Mouse (Mus musculus): ENCODE data around the gene Rbfox1. TPM values are rescaled to one million over a fixed set of nuclear protein-coding genes. Genes with fewer than 3 reads are reported as not detected.

Rbfox1 gene
- polyA plus RNA-seq, 1 experiment from 2014 or later: 3.1 TPM

DNA sequence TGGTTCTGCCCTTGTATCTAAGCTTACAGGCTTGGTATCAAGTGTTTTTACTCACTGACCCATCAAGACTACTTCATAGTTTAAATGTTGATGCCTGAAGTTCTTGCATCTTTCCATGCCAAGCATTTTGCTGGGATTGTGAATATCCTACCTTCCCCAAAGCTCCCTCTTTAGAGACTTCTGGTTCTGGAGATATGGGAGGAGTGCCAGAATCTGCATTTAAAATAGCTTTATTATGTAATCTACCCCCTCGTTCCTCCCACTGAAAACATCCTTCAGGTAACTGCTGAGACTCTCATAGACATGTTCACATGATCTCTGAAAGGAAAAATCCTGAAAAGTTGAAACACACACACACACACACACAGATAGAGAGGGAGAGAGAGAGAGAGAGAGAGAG is 1247.3 kb downstream of the Rbfox1 start:
- no peaks in the 10 kb centered on the region for H3K36me3 ChIP-seq (ENCODE audit: control insufficient read depth, insufficient read depth, low read length)
- H3K27ac ChIP-seq (ENCODE audit: low read depth, low read length): no peak overlapping the region
- ATAC-seq (replicated peaks; ENCODE audit: insufficient number of reproducible peaks, low FRiP score, low TSS enrichment): no peak
- H3K4me1 ChIP-seq (ENCODE audit: control insufficient read depth, insufficient read depth, low read length): no peaks in the 10 kb centered on the region
- H3K9ac ChIP-seq (ENCODE audit: low read depth, low read length): no peak overlapping the region
- H3K9me3 ChIP-seq (replicated peaks; ENCODE audit: control insufficient read depth, low read length): no peaks in the 10 kb centered on the region
- H3K4me2 ChIP-seq: no peak overlapping the region
- H3K4me3 ChIP-seq (ENCODE audit: low read depth, low read length): no peak overlapping the region
- 53% methylated on average over 1 of the region's 1 CpGs for WGBS (ENCODE audit: insufficient replicate concordance)
- no peaks in the 10 kb centered on the region for H3K27me3 ChIP-seq (ENCODE audit: control insufficient read depth, insufficient read depth, low read length)

DNA sequence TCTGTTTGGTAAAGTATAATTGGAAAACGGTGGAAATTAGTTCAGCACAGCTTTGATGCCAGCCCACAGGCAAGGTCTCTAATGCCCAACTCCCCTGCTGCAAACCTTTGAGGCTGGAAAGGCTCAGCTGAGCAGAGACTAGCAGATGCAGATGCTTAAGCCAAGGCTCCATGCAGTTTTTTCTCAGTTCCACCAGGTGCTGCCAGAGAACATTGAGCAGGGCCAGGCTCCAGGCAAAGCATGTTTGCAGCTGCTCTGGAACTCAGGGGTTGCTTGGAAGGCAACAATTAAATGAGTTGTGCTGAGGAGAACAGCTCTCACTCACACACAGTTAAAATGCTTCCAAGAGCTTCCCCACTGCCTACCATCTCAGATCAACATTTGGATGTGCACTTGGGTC is 1251.8 kb downstream of the Rbfox1 start:
- Histone ChIP-seq H3K9me3 (replicated peaks; ENCODE audit: control insufficient read depth, low read length) (no peaks in the 10 kb centered on the region), H3K4me3 (ENCODE audit: low read depth, low read length) (no peak overlapping the region), H3K27ac (ENCODE audit: low read depth, low read length) (no peak overlapping the region), H3K36me3 (ENCODE audit: control insufficient read depth, insufficient read depth, low read length) (no peaks in the 10 kb centered on the region), H3K4me1 (ENCODE audit: control insufficient read depth, insufficient read depth, low read length) (peaks cover 9% of the 10 kb centered on the region), H3K9ac (ENCODE audit: low read depth, low read length) (no peak overlapping the region), H3K4me2 (no peak overlapping the region), H3K27me3 (ENCODE audit: control insufficient read depth, insufficient read depth, low read length) (no peaks in the 10 kb centered on the region)
- 53% methylated on average over 1 of the region's 1 CpGs for WGBS (ENCODE audit: insufficient replicate concordance)
- ATAC-seq (replicated peaks; ENCODE audit: insufficient number of reproducible peaks, low FRiP score, low TSS enrichment): no peak

GRCm38 (mm10) chr16:7139480-7139879 is 1254.3 kb downstream of the Rbfox1 start:
- H3K4me2 ChIP-seq: no peak overlapping the region
- no peak for ATAC-seq (replicated peaks; ENCODE audit: insufficient number of reproducible peaks, low FRiP score, low TSS enrichment)
- H3K9ac ChIP-seq (ENCODE audit: low read depth, low read length): no peak overlapping the region
- peaks cover 9% of the 10 kb centered on the region for H3K4me1 ChIP-seq (ENCODE audit: control insufficient read depth, insufficient read depth, low read length)
- no peaks in the 10 kb centered on the region for H3K9me3 ChIP-seq (replicated peaks; ENCODE audit: control insufficient read depth, low read length)
- H3K27me3 ChIP-seq (ENCODE audit: control insufficient read depth, insufficient read depth, low read length): peaks cover 5% of the 10 kb centered on the region; the same call in 1 of the 2 replicates
- no peak overlapping the region for H3K27ac ChIP-seq (ENCODE audit: low read depth, low read length)
- no peak overlapping the region for H3K4me3 ChIP-seq (ENCODE audit: low read depth, low read length)
- 81% methylated on average over 2 of the region's 2 CpGs for WGBS (ENCODE audit: insufficient replicate concordance)
- no peaks in the 10 kb centered on the region for H3K36me3 ChIP-seq (ENCODE audit: control insufficient read depth, insufficient read depth, low read length)

- H3K27ac ChIP-seq (ENCODE audit: low read depth, low read length): 0 out of 2 replicates have a peak overlapping the region, but pooled peaks have one; percentile 41
- ATAC-seq (replicated peaks; ENCODE audit: insufficient number of reproducible peaks, low FRiP score, low TSS enrichment): 0 out of 2 replicates have a peak, but pooled peaks have one; percentile 52
- no peaks in the 10 kb centered on the region for H3K36me3 ChIP-seq (ENCODE audit: control insufficient read depth, insufficient read depth, low read length)
- no peak overlapping the region for H3K9ac ChIP-seq (ENCODE audit: low read depth, low read length)
- H3K9me3 ChIP-seq (replicated peaks; ENCODE audit: control insufficient read depth, low read length): no peaks in the 10 kb centered on the region
- peak overlapping the region; percentile 40; the same call in 1 of the 2 replicates for H3K4me2 ChIP-seq
- H3K4me1 ChIP-seq (ENCODE audit: control insufficient read depth, insufficient read depth, low read length): peaks cover 9% of the 10 kb centered on the region
- WGBS (ENCODE audit: insufficient replicate concordance): 23% methylated on average over 8 of the region's 8 CpGs
- no peak overlapping the region for H3K4me3 ChIP-seq (ENCODE audit: low read depth, low read length)
- H3K27me3 ChIP-seq (ENCODE audit: control insufficient read depth, insufficient read depth, low read length): peaks cover 7% of the 10 kb centered on the region; the same call in 1 of the 2 replicates
Observed at GRCm38 (mm10) chr16:7140909-7141308, 1255.8 kb downstream of the Rbfox1 start.

- ATAC-seq (replicated peaks; ENCODE audit: insufficient number of reproducible peaks, low FRiP score, low TSS enrichment): no peak
- Histone ChIP-seq H3K9me3 (replicated peaks; ENCODE audit: control insufficient read depth, low read length) (no peaks in the 10 kb centered on the region), H3K4me2 (no peak overlapping the region), H3K4me1 (ENCODE audit: control insufficient read depth, insufficient read depth, low read length) (peaks cover 18% of the 10 kb centered on the region), H3K9ac (ENCODE audit: low read depth, low read length) (no peak overlapping the region), H3K27me3 (ENCODE audit: control insufficient read depth, insufficient read depth, low read length) (peaks cover 7% of the 10 kb centered on the region; the same call in 1 of the 2 replicates), H3K27ac (ENCODE audit: low read depth, low read length) (no peak overlapping the region), H3K36me3 (ENCODE audit: control insufficient read depth, insufficient read depth, low read length) (no peaks in the 10 kb centered on the region), H3K4me3 (ENCODE audit: low read depth, low read length) (no peak overlapping the region)
- WGBS (ENCODE audit: insufficient replicate concordance): 64% methylated on average over 10 of the region's 10 CpGs
Observed at GRCm38 (mm10) chr16:7145505-7145904, 1260.3 kb downstream of the Rbfox1 start.

- Histone ChIP-seq H3K9me3 (replicated peaks; ENCODE audit: control insufficient read depth, low read length) (no peaks in the 10 kb centered on the region), H3K27ac (ENCODE audit: low read depth, low read length) (no peak overlapping the region), H3K9ac (ENCODE audit: low read depth, low read length) (no peak overlapping the region), H3K4me3 (ENCODE audit: low read depth, low read length) (no peak overlapping the region), H3K27me3 (ENCODE audit: control insufficient read depth, insufficient read depth, low read length) (peaks cover 7% of the 10 kb centered on the region; the same call in 1 of the 2 replicates), H3K4me1 (ENCODE audit: control insufficient read depth, insufficient read depth, low read length) (peaks cover 14% of the 10 kb centered on the region), H3K36me3 (ENCODE audit: control insufficient read depth, insufficient read depth, low read length) (no peaks in the 10 kb centered on the region), H3K4me2 (no peak overlapping the region)
- ATAC-seq (replicated peaks; ENCODE audit: insufficient number of reproducible peaks, low FRiP score, low TSS enrichment): no peak
- WGBS (ENCODE audit: insufficient replicate concordance): 31% methylated on average over 6 of the region's 6 CpGs
Observed at GRCm38 (mm10) chr16:7146454-7146853, 1261.3 kb downstream of the Rbfox1 start.

DNA sequence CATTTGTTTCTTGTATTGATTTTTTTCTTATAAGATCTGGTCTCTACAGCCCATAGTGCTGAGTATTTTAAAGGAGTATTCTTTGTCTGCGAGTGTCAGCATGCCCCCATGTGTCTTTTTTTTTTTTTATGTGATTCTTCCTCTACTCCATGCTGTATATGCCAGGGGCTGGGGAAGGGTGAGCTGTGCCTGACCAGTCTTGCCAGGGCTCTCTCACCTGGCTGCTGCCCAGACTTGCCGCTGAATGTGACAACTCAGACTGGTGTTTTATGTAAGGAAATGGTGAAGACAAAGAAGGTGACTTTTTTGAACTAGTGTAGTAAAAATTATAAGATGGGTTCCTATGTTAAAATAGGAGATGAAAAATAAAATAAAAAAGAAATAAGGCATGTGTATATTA is 1262.7 kb downstream of the Rbfox1 start:
- Histone ChIP-seq H3K9ac (ENCODE audit: low read depth, low read length) (no peak overlapping the region), H3K4me3 (ENCODE audit: low read depth, low read length) (no peak overlapping the region), H3K4me2 (no peak overlapping the region), H3K27me3 (ENCODE audit: control insufficient read depth, insufficient read depth, low read length) (0 out of 2 replicates have a peak, but pooled peaks cover 3% of the 10 kb centered on the region), H3K9me3 (replicated peaks; ENCODE audit: control insufficient read depth, low read length) (no peaks in the 10 kb centered on the region), H3K4me1 (ENCODE audit: control insufficient read depth, insufficient read depth, low read length) (peaks cover 13% of the 10 kb centered on the region), H3K27ac (ENCODE audit: low read depth, low read length) (no peak overlapping the region), H3K36me3 (ENCODE audit: control insufficient read depth, insufficient read depth, low read length) (no peaks in the 10 kb centered on the region)
- 78% methylated on average over 2 of the region's 2 CpGs for WGBS (ENCODE audit: insufficient replicate concordance)
- ATAC-seq (replicated peaks; ENCODE audit: insufficient number of reproducible peaks, low FRiP score, low TSS enrichment): no peak

DNA sequence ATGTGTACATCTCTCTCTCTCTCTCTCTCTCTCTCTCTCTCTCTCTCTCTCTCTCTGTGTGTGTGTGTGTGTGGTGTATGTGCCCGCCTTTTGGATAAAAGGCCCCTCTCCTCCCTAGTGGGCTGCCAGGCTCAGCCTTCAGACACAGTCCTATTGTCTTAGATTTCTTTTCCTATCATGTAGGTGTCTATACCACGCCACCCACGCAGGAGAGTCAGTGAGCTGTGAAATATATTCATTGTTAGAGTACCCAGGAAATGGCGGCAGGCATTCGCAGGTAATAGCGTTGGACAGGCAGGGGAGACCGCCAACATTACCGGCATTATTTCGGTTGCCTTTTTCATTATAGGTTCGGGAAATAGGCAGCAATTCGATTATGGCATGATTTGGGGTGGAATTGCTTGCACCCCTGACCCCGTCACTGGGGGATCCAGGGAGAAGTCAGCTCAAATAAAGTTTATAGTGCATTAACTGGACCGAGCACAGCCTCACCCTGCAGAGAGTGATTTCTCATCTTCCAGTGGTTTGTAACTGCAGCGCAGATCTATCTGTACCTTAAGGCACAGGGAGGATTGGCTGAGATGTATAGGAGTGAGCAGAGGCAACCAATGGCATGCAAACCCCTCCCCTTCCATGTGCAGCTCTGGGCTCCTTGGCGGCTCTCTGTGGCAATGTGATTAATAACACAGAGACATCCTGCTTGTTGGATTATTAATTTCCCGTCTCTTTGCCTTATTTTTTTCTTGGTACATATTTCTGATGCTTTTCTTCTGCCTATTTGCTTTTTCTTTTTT is 1264.1 kb downstream of the Rbfox1 start:
- H3K36me3 ChIP-seq (ENCODE audit: control insufficient read depth, insufficient read depth, low read length): no peaks in the 10 kb centered on the region
- no peak for ATAC-seq (replicated peaks; ENCODE audit: insufficient number of reproducible peaks, low FRiP score, low TSS enrichment)
- H3K27ac ChIP-seq (ENCODE audit: low read depth, low read length): no peak overlapping the region
- H3K9ac ChIP-seq (ENCODE audit: low read depth, low read length): no peak overlapping the region
- 79% methylated on average over 16 of the region's 16 CpGs for WGBS (ENCODE audit: insufficient replicate concordance)
- H3K4me3 ChIP-seq (ENCODE audit: low read depth, low read length): no peak overlapping the region
- H3K4me2 ChIP-seq: no peak overlapping the region
- peaks cover 13% of the 10 kb centered on the region for H3K4me1 ChIP-seq (ENCODE audit: control insufficient read depth, insufficient read depth, low read length)
- H3K9me3 ChIP-seq (replicated peaks; ENCODE audit: control insufficient read depth, low read length): no peaks in the 10 kb centered on the region
- 0 out of 2 replicates have a peak, but pooled peaks cover 3% of the 10 kb centered on the region for H3K27me3 ChIP-seq (ENCODE audit: control insufficient read depth, insufficient read depth, low read length)
